Mouse (Mus musculus) embryonic facial prominence, embryonic 14.5 days (tissue): ENCODE data around the gene Mogat1. TPM values are rescaled to one million over a fixed set of nuclear protein-coding genes. Genes with fewer than 3 reads are reported as not detected.
A peak's percentile ranks its signal among the peaks of the same experiment; 100 is the strongest.
"Not testable (repeated sequence)": the region's sequence is repeated elsewhere in the genome, so short reads cannot be mapped to it uniquely, and the experiment has no call there.

Source experiments
- ATAC-seq: fragments of 200-750 bp; cut with Nextera tagmentation; 2 replicates; pipeline ENCODE4 v1.8.0; 2017; ENCODE audit warnings: low read depth, moderate number of reproducible peaks, moderate TSS enrichment
- DNase-seq: peaks from one replicate; pipeline ENCODE4 v3.0.0-alpha.2; 2015; ENCODE audit warnings: low spot score
- H3K27ac ChIP-seq: fragments of 300-500 bp; sonication (generic); replicated peaks from 2 replicates; pipeline ENCODE4 v1.5.1; 2014; ENCODE audit warnings: low read depth, mild to moderate bottlenecking, low read length, moderate library complexity
- H3K27me3 ChIP-seq: fragments of 300-500 bp; sonication (generic); replicated peaks from 2 replicates; pipeline ENCODE4 v1.6.1; 2014; ENCODE audit warnings: low read length; ENCODE audit not compliant: control insufficient read depth, insufficient read depth
- H3K36me3 ChIP-seq: fragments of 300-500 bp; sonication (generic); 2 replicates; pipeline ENCODE4 v1.6.1; 2014; ENCODE audit warnings: low read length, mixed read lengths; ENCODE audit not compliant: control insufficient read depth, insufficient read depth
- H3K4me1 ChIP-seq: fragments of 300-500 bp; sonication (generic); 2 replicates; pipeline ENCODE4 v1.6.1; 2014; ENCODE audit warnings: antibody characterized with exemption, low read length; ENCODE audit not compliant: control insufficient read depth, insufficient read depth
- H3K4me2 ChIP-seq: fragments of 300-500 bp; sonication (generic); 2 replicates; pipeline ENCODE4 v1.6.1; 2014; ENCODE audit warnings: low read depth, mild to moderate bottlenecking, low read length, moderate library complexity, mixed read lengths
- H3K4me3 ChIP-seq: fragments of 300-500 bp; sonication (generic); 2 replicates; pipeline ENCODE4 v1.5.1; 2014; ENCODE audit warnings: low read depth, mild to moderate bottlenecking, low read length
- H3K9ac ChIP-seq: fragments of 300-500 bp; sonication (generic); 2 replicates; pipeline ENCODE4 v1.6.1; 2014; ENCODE audit warnings: low read depth, mild to moderate bottlenecking, low read length, moderate library complexity, mixed read lengths
- H3K9me3 ChIP-seq: fragments of 300-500 bp; sonication (generic); 2 replicates; pipeline ENCODE4 v1.6.1; 2016; ENCODE audit warnings: low read length; ENCODE audit not compliant: control insufficient read depth
- WGBS: fragments of 180-500 bp; shearing (Covaris S2); extraction: QIAGEN DNeasy Blood & Tissue Kit; methylation state at CpG from one replicate; pipeline ENCODE4 v1.1.7; 2014; 5-methylcytosine and 5-hydroxymethylcytosine counted together
- polyA plus RNA-seq: library from polyadenylated mRNA; unstranded; fragments of >200 nt; fragmentation: Nextera tagmentation; extraction: Ambion mirVana; gene quantifications from 2 replicates; pipeline ENCODE4 v1.2.1, GENCODE M21; 2014

Gene Mogat1
- polyA plus RNA-seq, 1 experiment from 2014 or later: 0.72 TPM

- not testable (repeated sequence) for DNase-seq, H3K4me3 ChIP-seq, H3K27me3 ChIP-seq, H3K4me2 ChIP-seq, H3K9ac ChIP-seq, H3K27ac ChIP-seq, ATAC-seq, H3K36me3 ChIP-seq, H3K9me3 ChIP-seq
- peaks cover 10% of the 10 kb centered on the region; the same call in 1 of the 2 replicates for H3K4me1 ChIP-seq
- 92% methylated on average over 1 of the region's 1 CpGs for WGBS
Measured at GRCm38 (mm10) chr1:78543631-78544030, 32.8 kb downstream of the Mogat1 start.

- H3K27ac ChIP-seq: no peak overlapping the region
- no peaks in the 10 kb centered on the region for H3K4me1 ChIP-seq
- DNase-seq (no peak), ATAC-seq (no peak)
- no peaks in the 10 kb centered on the region for H3K9me3 ChIP-seq
- no peak overlapping the region for H3K9ac ChIP-seq
- no peak overlapping the region for H3K4me3 ChIP-seq
- no peaks in the 10 kb centered on the region for H3K27me3 ChIP-seq
- WGBS: 79% methylated on average over 9 of the region's 9 CpGs
- no peak overlapping the region for H3K4me2 ChIP-seq
- no peaks in the 10 kb centered on the region for H3K36me3 ChIP-seq
Measured at GRCm38 (mm10) chr1:78546258-78546657, 35.5 kb downstream of the Mogat1 start.

GRCm38 (mm10) chr1:78548961-78549360 is 38.2 kb downstream of the Mogat1 start:
- no peak overlapping the region for H3K4me3 ChIP-seq
- H3K4me2 ChIP-seq: no peak overlapping the region
- H3K27ac ChIP-seq: no peak overlapping the region
- ATAC-seq (no peak; the same call in 1 of the 2 replicates), DNase-seq (no peak)
- 37% methylated on average over 6 of the region's 6 CpGs for WGBS
- H3K36me3 ChIP-seq: no peaks in the 10 kb centered on the region
- no peak overlapping the region for H3K9ac ChIP-seq
- H3K9me3 ChIP-seq: no peaks in the 10 kb centered on the region
- no peaks in the 10 kb centered on the region for H3K4me1 ChIP-seq
- no peaks in the 10 kb centered on the region for H3K27me3 ChIP-seq

- Histone ChIP-seq H3K4me3 (no peak overlapping the region), H3K4me2 (no peak overlapping the region), H3K9me3 (peaks cover 11% of the 10 kb centered on the region; the same call in 1 of the 2 replicates), H3K27me3 (no peaks in the 10 kb centered on the region), H3K27ac (no peak overlapping the region), H3K4me1 (no peaks in the 10 kb centered on the region), H3K9ac (no peak overlapping the region), H3K36me3 (no peaks in the 10 kb centered on the region)
- ATAC-seq (no peak), DNase-seq (no peak)
- WGBS: 61% methylated on average over 8 of the region's 8 CpGs
Measured at GRCm38 (mm10) chr1:78554012-78554666, 43.3 kb downstream of the Mogat1 start.

GRCm38 (mm10) chr1:78566963-78567362 is 56.2 kb downstream of the Mogat1 start:
- 42% methylated on average over 2 of the region's 2 CpGs for WGBS
- Histone ChIP-seq H3K27me3 (no peaks in the 10 kb centered on the region), H3K4me1 (peaks cover 12% of the 10 kb centered on the region), H3K9ac (no peak overlapping the region), H3K4me2 (no peak overlapping the region), H3K27ac (no peak overlapping the region), H3K9me3 (peaks cover 15% of the 10 kb centered on the region), H3K4me3 (no peak overlapping the region), H3K36me3 (no peaks in the 10 kb centered on the region)
- DNase-seq: no peak
- no peak for ATAC-seq

GRCm38 (mm10) chr1:78567421-78567820 is 56.6 kb downstream of the Mogat1 start:
- no peak overlapping the region for H3K4me3 ChIP-seq
- H3K9ac ChIP-seq: no peak overlapping the region
- H3K4me1 ChIP-seq: peaks cover 12% of the 10 kb centered on the region
- no peaks in the 10 kb centered on the region for H3K36me3 ChIP-seq
- H3K27me3 ChIP-seq: no peaks in the 10 kb centered on the region
- H3K4me2 ChIP-seq: no peak overlapping the region
- H3K9me3 ChIP-seq: peaks cover 15% of the 10 kb centered on the region
- WGBS: 11% methylated on average over 6 of the region's 6 CpGs
- DNase-seq (peak; percentile 34), ATAC-seq (peak; percentile 54; the same call in 1 of the 2 replicates)
- H3K27ac ChIP-seq: peak overlapping the region; percentile 65

- H3K4me1 ChIP-seq: peaks cover 12% of the 10 kb centered on the region
- peaks cover 15% of the 10 kb centered on the region for H3K9me3 ChIP-seq
- DNase-seq (peak; percentile 89), ATAC-seq (peak; percentile 88)
- H3K4me3 ChIP-seq: no peak overlapping the region
- no peak overlapping the region for H3K9ac ChIP-seq
- H3K4me2 ChIP-seq: peak overlapping the region; percentile 14; the same call in 1 of the 2 replicates
- H3K27me3 ChIP-seq: no peaks in the 10 kb centered on the region
- H3K27ac ChIP-seq: peak overlapping the region; percentile 45; the same call in 1 of the 2 replicates
- no peaks in the 10 kb centered on the region for H3K36me3 ChIP-seq
- 5% methylated on average over 8 of the region's 8 CpGs for WGBS
Measured at GRCm38 (mm10) chr1:78567834-78568507, 57.2 kb downstream of the Mogat1 start.

GRCm38 (mm10) chr1:78569617-78570016 is 58.8 kb downstream of the Mogat1 start:
- no peak overlapping the region for H3K4me2 ChIP-seq
- 74% methylated on average over 5 of the region's 5 CpGs for WGBS
- H3K4me3 ChIP-seq: no peak overlapping the region
- peaks cover 12% of the 10 kb centered on the region for H3K9me3 ChIP-seq
- no peaks in the 10 kb centered on the region for H3K27me3 ChIP-seq
- no peak overlapping the region for H3K27ac ChIP-seq
- ATAC-seq: no peak
- no peaks in the 10 kb centered on the region for H3K36me3 ChIP-seq
- no peak for DNase-seq
- no peak overlapping the region for H3K9ac ChIP-seq
- H3K4me1 ChIP-seq: peaks cover 12% of the 10 kb centered on the region
